Mouse (Mus musculus) liver, adult 10 weeks (tissue): ENCODE measurements around the gene Nrap. TPM values are rescaled to one million over a fixed set of nuclear protein-coding genes. Genes with fewer than 3 reads are reported as not detected.

Experiments used
- polyA plus RNA-seq: library from polyadenylated mRNA; stranded (reverse); fragments of 350-450 nt; fragmentation: Illumina TruSeq; extraction: RNeasy Lipid Tissue Mini Kit (QIAGEN cat#74804); gene quantifications from one replicate; pipeline ENCODE4 v1.2.3, GENCODE M21; 2014; ENCODE audit warnings: low read depth, low replicate concordance

Gene Nrap
- polyA plus RNA-seq: not detected

DNA sequence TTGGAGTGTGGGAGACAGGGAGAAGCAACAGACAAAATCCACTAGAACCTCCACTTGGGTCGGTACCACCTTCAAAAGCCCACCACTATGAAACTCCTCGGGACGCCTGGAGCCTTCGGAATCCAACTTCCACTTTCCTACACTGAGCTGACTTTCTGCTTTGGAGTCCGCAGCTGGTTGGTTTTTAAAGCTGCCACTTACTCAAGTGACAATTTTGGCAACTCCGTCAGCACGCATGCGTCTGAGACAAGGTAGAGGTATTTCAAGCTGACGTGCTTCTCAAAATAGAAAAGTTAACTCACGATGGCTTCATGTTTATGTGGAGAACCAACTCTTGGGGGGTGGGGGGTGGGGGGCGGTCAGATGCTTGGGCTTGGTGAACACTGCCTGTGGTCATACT lies at the start of gene Nrap:
TSS of gene Nrap (minus strand) at position 159 of the 400 bp plus-strand sequence.

DNA sequence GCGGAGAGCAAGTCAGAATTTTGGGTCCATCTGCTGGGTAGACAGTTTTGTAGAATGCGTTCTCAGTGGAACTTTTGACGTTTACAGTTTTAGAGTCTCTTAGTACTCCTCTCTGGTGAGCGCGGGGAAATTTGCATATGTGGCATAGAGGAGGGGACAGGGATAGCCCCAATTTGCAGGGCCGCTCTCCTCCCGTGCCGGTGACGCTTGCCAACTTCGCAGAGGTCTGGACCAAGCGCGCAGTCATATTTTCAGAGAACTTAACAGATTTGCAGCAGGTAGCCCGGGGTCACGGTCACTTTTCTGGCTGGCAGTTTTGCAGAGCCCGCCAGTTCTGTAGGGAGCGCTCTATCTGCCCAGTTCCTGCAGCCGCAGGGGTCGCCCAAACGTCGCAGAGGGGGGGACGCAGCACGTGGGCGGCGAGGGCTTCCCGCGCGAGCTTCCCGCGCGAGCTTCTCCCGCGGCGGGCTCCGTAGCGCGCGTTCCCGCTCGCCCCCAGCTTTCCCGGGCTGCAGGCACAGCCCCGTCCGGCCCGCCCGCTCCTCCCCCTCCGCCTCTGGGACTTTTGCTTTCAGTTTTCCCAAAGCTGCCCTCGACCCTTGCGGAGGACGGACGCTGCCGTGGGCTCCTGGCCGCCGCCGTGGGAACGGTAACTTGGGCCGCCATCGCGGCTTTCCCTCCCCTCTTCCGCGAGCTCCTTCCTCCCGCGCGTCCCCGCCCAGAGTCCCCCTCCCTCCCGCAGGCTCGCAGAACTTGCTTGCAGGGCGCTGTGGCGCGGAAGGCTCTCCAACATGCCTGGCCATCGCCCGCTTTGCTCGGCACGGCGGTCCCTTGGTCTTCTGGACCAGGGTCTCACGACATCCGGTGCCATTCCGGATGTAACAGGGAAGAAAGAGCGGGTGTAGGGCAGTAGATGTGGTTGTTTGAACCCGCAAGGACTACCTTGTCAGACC lies 7.1 kb upstream of the Nrap start, which contains the start of gene Casp7:
TSS of gene Casp7 (plus strand) at position 461 of the 953 bp plus-strand sequence.

DNA sequence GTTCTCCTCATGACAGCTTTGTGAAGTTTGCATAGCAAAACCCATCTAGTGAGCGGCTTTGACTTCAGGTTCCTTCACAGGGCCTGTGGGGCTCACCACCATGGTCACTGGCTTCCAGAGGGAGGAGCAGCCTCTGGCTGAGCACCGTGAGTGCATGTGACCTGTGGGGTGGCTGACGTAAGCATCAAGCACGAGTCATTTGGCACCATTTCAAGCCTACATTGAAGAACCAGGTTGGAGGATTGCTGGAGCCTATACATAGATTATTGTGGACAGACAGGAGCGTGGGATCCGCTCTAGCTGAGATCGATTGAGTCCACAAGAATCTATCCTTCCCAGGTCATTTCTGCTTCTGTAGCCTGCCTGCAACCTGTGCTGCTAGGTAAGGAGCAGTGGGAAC lies 103.0 kb downstream of the Nrap start, which contains the start of gene Habp2:
TSS of gene Habp2 (plus strand) at position 272 of the 400 bp plus-strand sequence.

Other genes with a start within 250 kb of the Nrap start
- 89.0 TPM for gene Habp2, start 102.9 kb downstream of the Nrap start, polyA plus RNA-seq
- 25.2 TPM for gene Casp7, start 7.1 kb upstream of the Nrap start, polyA plus RNA-seq
- 0.21 TPM for gene Plekhs1, start 71.6 kb upstream of the Nrap start, polyA plus RNA-seq
- 23.5 TPM for gene Dclre1a, start 158.2 kb upstream of the Nrap start, polyA plus RNA-seq
- gene Nhlrc2, start 158.2 kb upstream of the Nrap start, polyA plus RNA-seq: 5.8 TPM